Mouse (Mus musculus) myocyte (in vitro differentiated cells): ENCODE data around the gene Clec3b.

Experiments used
- MAX ChIP-seq: IDR thresholded peaks from one replicate; pipeline ENCODE4 v1.6.1; 2011; ENCODE audit warnings: low read depth, mild to moderate bottlenecking, control low read depth
- MYOG ChIP-seq, 3 experiments: IDR thresholded peaks; one replicate each; pipeline ENCODE4 v1.6.1; 2011; ENCODE audit warnings: control low read depth in 2 of 3, low read depth in 2 of 3, mild to moderate bottlenecking in 2 of 3; ENCODE audit not compliant: insufficient read length in 2 of 3, control insufficient read depth in 1 of 3, insufficient read depth in 1 of 3
- POLR2A ChIP-seq: IDR thresholded peaks from one replicate; pipeline ENCODE4 v1.6.1; 2011; ENCODE audit warnings: low read depth, mild to moderate bottlenecking, control low read depth, moderate library complexity; ENCODE audit not compliant: insufficient read length
- POLR2AphosphoS2 ChIP-seq: IDR thresholded peaks from one replicate; pipeline ENCODE4 v1.6.1; 2011; ENCODE audit warnings: low read depth, control low read depth; ENCODE audit not compliant: insufficient read length
- SRF ChIP-seq: IDR thresholded peaks from one replicate; pipeline ENCODE4 v1.6.1; 2011; ENCODE audit warnings: low read depth; ENCODE audit not compliant: control insufficient read depth, insufficient read length
- TCF12 ChIP-seq: IDR thresholded peaks from one replicate; pipeline ENCODE4 v1.6.1; 2011; ENCODE audit warnings: mild to moderate bottlenecking, control low read depth; ENCODE audit not compliant: poor library complexity, insufficient read depth, severe bottlenecking
- USF1 ChIP-seq: IDR thresholded peaks from one replicate; pipeline ENCODE4 v1.6.1; 2011; ENCODE audit warnings: low read depth, mild to moderate bottlenecking, control low read depth, moderate library complexity

- TF ChIP-seq TCF12 = no peak
- no peak for TF ChIP-seq SRF
- no peak for TF ChIP-seq POLR2A
- no peak for TF ChIP-seq POLR2AphosphoS2
- TF ChIP-seq MYOG (IDR thresholded peaks at IDR 0.05; ENCODE audit: control insufficient read depth in 1 of 3, insufficient read depth in 1 of 3, insufficient read length in 2 of 3, low read depth in 2 of 3) = no peak
- TF ChIP-seq USF1 = no peak
- TF ChIP-seq MAX = no peak
These were observed 23.0 kb downstream of the Clec3b start for GRCm38 (mm10) chr9:123173760-123174159.
